Mouse (Mus musculus) myocyte (in vitro differentiated cells): ENCODE results near the gene Rsg1.

ENCODE experiments used
- MYOD1 ChIP-seq, 3 experiments: IDR thresholded peaks; one replicate each; pipeline ENCODE4 v1.6.1; 2011; ENCODE audit warnings: control low read depth in 2 of 3, low read depth in 2 of 3, mild to moderate bottlenecking in 2 of 3, moderate library complexity in 1 of 3; ENCODE audit not compliant: insufficient read length in 2 of 3, control insufficient read depth in 1 of 3
- MYOG ChIP-seq, 3 experiments: IDR thresholded peaks; one replicate each; pipeline ENCODE4 v1.6.1; 2011; ENCODE audit warnings: control low read depth in 2 of 3, low read depth in 2 of 3, mild to moderate bottlenecking in 2 of 3; ENCODE audit not compliant: insufficient read length in 2 of 3, control insufficient read depth in 1 of 3, insufficient read depth in 1 of 3
- POLR2A ChIP-seq: IDR thresholded peaks from one replicate; pipeline ENCODE4 v1.6.1; 2011; ENCODE audit warnings: low read depth, mild to moderate bottlenecking, control low read depth, moderate library complexity; ENCODE audit not compliant: insufficient read length
- POLR2AphosphoS2 ChIP-seq: IDR thresholded peaks from one replicate; pipeline ENCODE4 v1.6.1; 2011; ENCODE audit warnings: low read depth, control low read depth; ENCODE audit not compliant: insufficient read length
- SRF ChIP-seq: IDR thresholded peaks from one replicate; pipeline ENCODE4 v1.6.1; 2011; ENCODE audit warnings: low read depth; ENCODE audit not compliant: control insufficient read depth, insufficient read length
- TCF12 ChIP-seq: IDR thresholded peaks from one replicate; pipeline ENCODE4 v1.6.1; 2011; ENCODE audit warnings: mild to moderate bottlenecking, control low read depth; ENCODE audit not compliant: poor library complexity, insufficient read depth, severe bottlenecking
- USF1 ChIP-seq: IDR thresholded peaks from one replicate; pipeline ENCODE4 v1.6.1; 2011; ENCODE audit warnings: low read depth, mild to moderate bottlenecking, control low read depth, moderate library complexity

- TF ChIP-seq POLR2AphosphoS2 (no peak), SRF (no peak), POLR2A (no peak), MYOG (IDR thresholded peaks at IDR 0.05; ENCODE audit: control insufficient read depth in 1 of 3, insufficient read depth in 1 of 3, insufficient read length in 2 of 3, low read depth in 2 of 3) (no peak), MYOD1 (IDR thresholded peaks at IDR 0.05; ENCODE audit: control insufficient read depth in 1 of 3, insufficient read length in 2 of 3, low read depth in 2 of 3) (no peak), USF1 (no peak), TCF12 (no peak)
Observed at GRCm38 (mm10) chr4:141252641-141253040, 38.9 kb downstream of the Rsg1 start.
